Mouse (Mus musculus): ENCODE results near the gene Mcm2. TPM values are rescaled to one million over a fixed set of nuclear protein-coding genes. Genes with fewer than 3 reads are reported as not detected.

The Mcm2 gene
- total RNA-seq (2014; rRNA removed) (35.3 and 37.0 TPM in 2 replicates), polyA plus RNA-seq (2015; fragmentation: Nextera tagmentation; extraction: Ambion mirVana) (21.7 and 23.3 TPM in 2 replicates)

GRCm38 (mm10) chr6:88898534-88899048 lies at the start of gene Mcm2:
Mcm2 (minus strand) TSS chr6:88898780.
- peaks cover 13% of the 10 kb centered on the region; the same call in 1 of the 2 replicates for H3K4me1 ChIP-seq (ENCODE audit: insufficient read depth, low read length)
- peak within 1 kb of the TSS; percentile 97 for H3K4me2 ChIP-seq (ENCODE audit: low read depth, low read length)
- H3K36me3 ChIP-seq (ENCODE audit: insufficient read depth, low read length), result no peaks in the 10 kb centered on the region
- H3K9me3 ChIP-seq (ENCODE audit: low read length), result no peaks in the 10 kb centered on the region
- 0 out of 2 replicates have a peak, but pooled peaks have one; percentile 30 for TF ChIP-seq CTCF (IDR thresholded peaks at IDR 0.05; ENCODE audit: low read depth)
- H3K4me3 ChIP-seq (ENCODE audit: low read length), result peak within 1 kb of the TSS; percentile 57
- under 1% methylated on average over 33 of the region's 33 CpGs for WGBS
- H3K9ac ChIP-seq (replicated peaks; ENCODE audit: low read length), result peak within 1 kb of the TSS; percentile 71
- ATAC-seq, result peak; percentile 86
- H3K27me3 ChIP-seq (ENCODE audit: insufficient read depth, low read length), result no peaks in the 10 kb centered on the region
- DNase-seq (ENCODE audit: low spot score), result peak; percentile 97
- H3K27ac ChIP-seq, result peak within 1 kb of the TSS; percentile 74

- Histone ChIP-seq H3K4me3 (ENCODE audit: low read length) (no peak overlapping the region), H3K9ac (replicated peaks; ENCODE audit: low read length) (no peak overlapping the region), H3K36me3 (ENCODE audit: insufficient read depth, low read length) (no peaks in the 10 kb centered on the region), H3K27me3 (ENCODE audit: insufficient read depth, low read length) (no peaks in the 10 kb centered on the region), H3K4me2 (ENCODE audit: low read depth, low read length) (no peak overlapping the region), H3K9me3 (ENCODE audit: low read length) (no peaks in the 10 kb centered on the region), H3K4me1 (ENCODE audit: insufficient read depth, low read length) (peaks cover 2% of the 10 kb centered on the region), H3K27ac (no peak overlapping the region)
- ATAC-seq (no peak), DNase-seq (ENCODE audit: low spot score) (no peak)
- no peak for TF ChIP-seq CTCF (IDR thresholded peaks at IDR 0.05; ENCODE audit: low read depth)
Observed at GRCm38 (mm10) chr6:88947771-88948170, 49.2 kb upstream of the Mcm2 start.

- H3K4me2 ChIP-seq (ENCODE audit: low read depth, low read length), result no peak overlapping the region
- ATAC-seq (no peak), DNase-seq (ENCODE audit: low spot score) (no peak)
- H3K4me1 ChIP-seq (ENCODE audit: insufficient read depth, low read length), result peaks cover 8% of the 10 kb centered on the region
- no peak overlapping the region for H3K9ac ChIP-seq (replicated peaks; ENCODE audit: low read length)
- no peak for TF ChIP-seq CTCF (IDR thresholded peaks at IDR 0.05; ENCODE audit: low read depth)
- no peaks in the 10 kb centered on the region for H3K27me3 ChIP-seq (ENCODE audit: insufficient read depth, low read length)
- no peaks in the 10 kb centered on the region for H3K36me3 ChIP-seq (ENCODE audit: insufficient read depth, low read length)
- H3K27ac ChIP-seq, result no peak overlapping the region
- H3K4me3 ChIP-seq (ENCODE audit: low read length), result no peak overlapping the region
- no peaks in the 10 kb centered on the region for H3K9me3 ChIP-seq (ENCODE audit: low read length)
- 56% methylated on average over 6 of the region's 6 CpGs for WGBS
Observed at GRCm38 (mm10) chr6:88946442-88946841, 47.9 kb upstream of the Mcm2 start.

- Histone ChIP-seq H3K9ac (replicated peaks; ENCODE audit: low read length) (no peak overlapping the region), H3K36me3 (ENCODE audit: insufficient read depth, low read length) (no peaks in the 10 kb centered on the region), H3K4me3 (ENCODE audit: low read length) (no peak overlapping the region), H3K9me3 (ENCODE audit: low read length) (no peaks in the 10 kb centered on the region), H3K4me1 (ENCODE audit: insufficient read depth, low read length) (peaks cover 15% of the 10 kb centered on the region), H3K27ac (no peak overlapping the region), H3K27me3 (ENCODE audit: insufficient read depth, low read length) (no peaks in the 10 kb centered on the region), H3K4me2 (ENCODE audit: low read depth, low read length) (no peak overlapping the region)
- DNase-seq (ENCODE audit: low spot score), result no peak
- 0 out of 2 replicates have a peak, but pooled peaks have one; percentile 18 for TF ChIP-seq CTCF (IDR thresholded peaks at IDR 0.05; ENCODE audit: low read depth)
- 62% methylated on average over 6 of the region's 6 CpGs for WGBS
- no peak for ATAC-seq
Observed at GRCm38 (mm10) chr6:88943666-88944065, 45.1 kb upstream of the Mcm2 start.

GRCm38 (mm10) chr6:88942595-88942994 lies 44.0 kb upstream of the Mcm2 start:
- Histone ChIP-seq H3K4me1 (ENCODE audit: insufficient read depth, low read length) (peaks cover 23% of the 10 kb centered on the region), H3K9ac (replicated peaks; ENCODE audit: low read length) (no peak overlapping the region), H3K36me3 (ENCODE audit: insufficient read depth, low read length) (no peaks in the 10 kb centered on the region), H3K9me3 (ENCODE audit: low read length) (no peaks in the 10 kb centered on the region), H3K27ac (peak overlapping the region; percentile 38), H3K27me3 (ENCODE audit: insufficient read depth, low read length) (no peaks in the 10 kb centered on the region), H3K4me3 (ENCODE audit: low read length) (no peak overlapping the region), H3K4me2 (ENCODE audit: low read depth, low read length) (peak overlapping the region; percentile 31)
- no peak for TF ChIP-seq CTCF (IDR thresholded peaks at IDR 0.05; ENCODE audit: low read depth)
- ATAC-seq (peak; percentile 83), DNase-seq (ENCODE audit: low spot score) (peak; percentile 91)
- WGBS, result 9% methylated on average over 8 of the region's 8 CpGs

GRCm38 (mm10) chr6:88941628-88942027 lies 43.0 kb upstream of the Mcm2 start:
- no peaks in the 10 kb centered on the region for H3K9me3 ChIP-seq (ENCODE audit: low read length)
- DNase-seq (ENCODE audit: low spot score) (no peak), ATAC-seq (no peak)
- no peaks in the 10 kb centered on the region for H3K36me3 ChIP-seq (ENCODE audit: insufficient read depth, low read length)
- TF ChIP-seq CTCF (IDR thresholded peaks at IDR 0.05; ENCODE audit: low read depth), result no peak
- WGBS, result 84% methylated on average over 4 of the region's 4 CpGs
- no peak overlapping the region for H3K9ac ChIP-seq (replicated peaks; ENCODE audit: low read length)
- H3K4me2 ChIP-seq (ENCODE audit: low read depth, low read length), result no peak overlapping the region
- no peaks in the 10 kb centered on the region for H3K27me3 ChIP-seq (ENCODE audit: insufficient read depth, low read length)
- H3K4me3 ChIP-seq (ENCODE audit: low read length), result no peak overlapping the region
- peaks cover 23% of the 10 kb centered on the region for H3K4me1 ChIP-seq (ENCODE audit: insufficient read depth, low read length)
- no peak overlapping the region for H3K27ac ChIP-seq

Measured in hindbrain, postnatal 0 days (tissue).